Mouse (Mus musculus): ENCODE measurements around the gene Hist2h2be. TPM values are rescaled to one million over a fixed set of nuclear protein-coding genes. Genes with fewer than 3 reads are reported as not detected.

Gene Hist2h2be
- polyA plus RNA-seq, 1 experiment from 2014 or later: 9.4 TPM

DNA sequence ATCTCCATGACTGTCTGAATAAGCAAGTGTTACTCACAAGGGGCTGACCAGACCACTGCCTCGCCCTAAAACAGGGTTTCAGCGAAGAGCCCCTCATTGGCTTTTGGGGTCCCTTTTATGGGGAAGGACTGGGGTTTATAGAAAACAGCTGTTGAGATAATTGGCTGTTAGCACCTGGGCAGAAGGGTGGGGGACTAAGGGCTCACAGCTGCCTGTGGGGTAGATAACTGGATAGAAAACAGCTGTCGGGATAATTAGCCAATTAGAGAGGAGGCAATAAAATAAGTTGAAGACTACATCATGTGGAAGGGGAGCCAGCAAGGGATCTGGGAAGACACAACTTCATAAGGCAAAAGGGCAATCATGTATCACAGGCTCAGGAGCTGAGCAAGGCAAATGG lies 30.0 kb downstream of the Hist2h2be start:
- no peak overlapping the region for H3K4me3 ChIP-seq (ENCODE audit: low read length)
- no peak overlapping the region for H3K9ac ChIP-seq (ENCODE audit: low read length)
- peaks cover 13% of the 10 kb centered on the region for H3K4me1 ChIP-seq (ENCODE audit: control insufficient read depth, insufficient read depth, low read length)
- no peaks in the 10 kb centered on the region for H3K9me3 ChIP-seq (replicated peaks; ENCODE audit: control insufficient read depth, low read length)
- 73% methylated on average over 3 of the region's 3 CpGs for WGBS
- no peak for ATAC-seq (replicated peaks; ENCODE audit: extremely low read depth, insufficient read depth, low FRiP score)
- no peak overlapping the region for H3K4me2 ChIP-seq (ENCODE audit: low read depth, low read length)
- H3K36me3 ChIP-seq (ENCODE audit: control insufficient read depth, insufficient read depth): no peaks in the 10 kb centered on the region
- no peaks in the 10 kb centered on the region for H3K27me3 ChIP-seq (ENCODE audit: control insufficient read depth, insufficient read depth, low read length)
- no peak overlapping the region for H3K27ac ChIP-seq (ENCODE audit: low read length)

DNA sequence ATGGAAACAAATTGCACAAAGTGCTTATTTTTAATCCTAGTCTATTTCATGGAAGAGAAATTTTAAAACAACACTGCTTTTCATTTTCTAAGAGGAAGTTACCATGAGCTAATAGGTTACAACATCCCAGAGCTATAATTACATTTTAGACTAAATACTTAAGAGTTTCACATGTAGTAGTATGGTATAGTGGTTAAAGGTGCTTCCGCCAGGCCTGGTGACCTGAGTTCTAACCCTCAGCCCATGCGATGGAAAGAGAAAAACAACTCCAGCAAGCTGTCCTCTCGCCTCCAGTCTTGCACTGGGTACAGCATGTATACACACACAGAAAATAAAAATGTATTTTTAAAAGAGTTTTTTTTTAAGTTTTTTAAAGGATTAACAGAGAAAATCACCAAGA lies 30.9 kb downstream of the Hist2h2be start:
- Histone ChIP-seq H3K4me1 (ENCODE audit: control insufficient read depth, insufficient read depth, low read length) (peaks cover 13% of the 10 kb centered on the region), H3K27ac (ENCODE audit: low read length) (no peak overlapping the region), H3K36me3 (ENCODE audit: control insufficient read depth, insufficient read depth) (no peaks in the 10 kb centered on the region), H3K4me2 (ENCODE audit: low read depth, low read length) (no peak overlapping the region), H3K9ac (ENCODE audit: low read length) (no peak overlapping the region), H3K27me3 (ENCODE audit: control insufficient read depth, insufficient read depth, low read length) (no peaks in the 10 kb centered on the region), H3K4me3 (ENCODE audit: low read length) (no peak overlapping the region), H3K9me3 (replicated peaks; ENCODE audit: control insufficient read depth, low read length) (no peaks in the 10 kb centered on the region)
- 84% methylated on average over 3 of the region's 3 CpGs for WGBS
- ATAC-seq (replicated peaks; ENCODE audit: extremely low read depth, insufficient read depth, low FRiP score): no peak

- H3K27ac ChIP-seq (ENCODE audit: low read length): no peak overlapping the region
- ATAC-seq (replicated peaks; ENCODE audit: extremely low read depth, insufficient read depth, low FRiP score): no peak; the same call in 1 of the 2 replicates
- no peaks in the 10 kb centered on the region for H3K9me3 ChIP-seq (replicated peaks; ENCODE audit: control insufficient read depth, low read length)
- H3K4me3 ChIP-seq (ENCODE audit: low read length): no peak overlapping the region
- H3K27me3 ChIP-seq (ENCODE audit: control insufficient read depth, insufficient read depth, low read length): no peaks in the 10 kb centered on the region
- H3K4me1 ChIP-seq (ENCODE audit: control insufficient read depth, insufficient read depth, low read length): peaks cover 2% of the 10 kb centered on the region; the same call in 1 of the 2 replicates
- WGBS: 31% methylated on average over 10 of the region's 10 CpGs
- H3K9ac ChIP-seq (ENCODE audit: low read length): 0 out of 2 replicates have a peak overlapping the region, but pooled peaks have one; percentile 37
- H3K4me2 ChIP-seq (ENCODE audit: low read depth, low read length): no peak overlapping the region
- no peaks in the 10 kb centered on the region for H3K36me3 ChIP-seq (ENCODE audit: control insufficient read depth, insufficient read depth)
These were observed 33.9 kb downstream of the Hist2h2be start for GRCm38 (mm10) chr3:96254683-96255355.

GRCm38 (mm10) chr3:96255926-96256593 lies 35.1 kb downstream of the Hist2h2be start:
- Histone ChIP-seq H3K9ac (ENCODE audit: low read length) (no peak overlapping the region), H3K4me2 (ENCODE audit: low read depth, low read length) (no peak overlapping the region), H3K9me3 (replicated peaks; ENCODE audit: control insufficient read depth, low read length) (no peaks in the 10 kb centered on the region), H3K4me1 (ENCODE audit: control insufficient read depth, insufficient read depth, low read length) (no peaks in the 10 kb centered on the region), H3K27me3 (ENCODE audit: control insufficient read depth, insufficient read depth, low read length) (no peaks in the 10 kb centered on the region; the same call in 1 of the 2 replicates), H3K4me3 (ENCODE audit: low read length) (no peak overlapping the region), H3K36me3 (ENCODE audit: control insufficient read depth, insufficient read depth) (no peaks in the 10 kb centered on the region), H3K27ac (ENCODE audit: low read length) (no peak overlapping the region)
- WGBS: 75% methylated on average over 5 of the region's 5 CpGs
- no peak for ATAC-seq (replicated peaks; ENCODE audit: extremely low read depth, insufficient read depth, low FRiP score)

- 59% methylated on average over 3 of the region's 3 CpGs for WGBS
- Histone ChIP-seq H3K9me3 (replicated peaks; ENCODE audit: control insufficient read depth, low read length) (no peaks in the 10 kb centered on the region), H3K9ac (ENCODE audit: low read length) (no peak overlapping the region), H3K4me3 (ENCODE audit: low read length) (no peak overlapping the region), H3K4me1 (ENCODE audit: control insufficient read depth, insufficient read depth, low read length) (peaks cover 6% of the 10 kb centered on the region), H3K4me2 (ENCODE audit: low read depth, low read length) (no peak overlapping the region), H3K36me3 (ENCODE audit: control insufficient read depth, insufficient read depth) (no peaks in the 10 kb centered on the region), H3K27ac (ENCODE audit: low read length) (no peak overlapping the region), H3K27me3 (ENCODE audit: control insufficient read depth, insufficient read depth, low read length) (no peaks in the 10 kb centered on the region; the same call in 1 of the 2 replicates)
- ATAC-seq (replicated peaks; ENCODE audit: extremely low read depth, insufficient read depth, low FRiP score): no peak
These were observed 36.3 kb downstream of the Hist2h2be start for GRCm38 (mm10) chr3:96257190-96257589.

DNA sequence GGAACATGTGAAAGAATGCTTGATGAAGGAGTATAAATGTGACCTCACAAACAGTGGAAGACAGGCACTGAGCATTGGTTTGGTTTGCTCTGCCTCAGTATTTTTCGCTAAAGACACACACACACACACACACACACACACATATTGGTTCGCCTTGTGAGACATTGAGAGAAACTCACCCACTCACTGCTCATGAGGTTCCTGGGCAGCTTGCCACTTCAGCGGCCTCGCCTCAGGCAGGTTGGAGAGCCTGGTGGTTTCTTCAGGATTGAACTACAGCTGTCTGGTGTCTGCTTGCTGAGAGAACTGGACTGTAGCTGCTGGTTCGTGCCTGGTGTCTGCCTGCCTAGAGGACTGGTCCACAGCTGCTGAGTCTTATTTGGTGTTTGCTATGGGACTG lies 39.3 kb downstream of the Hist2h2be start:
- ATAC-seq (replicated peaks; ENCODE audit: extremely low read depth, insufficient read depth, low FRiP score): no peak
- Histone ChIP-seq H3K36me3 (ENCODE audit: control insufficient read depth, insufficient read depth) (no peaks in the 10 kb centered on the region), H3K4me1 (ENCODE audit: control insufficient read depth, insufficient read depth, low read length) (peaks cover 17% of the 10 kb centered on the region), H3K27ac (ENCODE audit: low read length) (no peak overlapping the region), H3K9ac (ENCODE audit: low read length) (no peak overlapping the region), H3K27me3 (ENCODE audit: control insufficient read depth, insufficient read depth, low read length) (no peaks in the 10 kb centered on the region; the same call in 1 of the 2 replicates), H3K4me3 (ENCODE audit: low read length) (no peak overlapping the region), H3K9me3 (replicated peaks; ENCODE audit: control insufficient read depth, low read length) (no peaks in the 10 kb centered on the region), H3K4me2 (ENCODE audit: low read depth, low read length) (no peak overlapping the region)
- 83% methylated on average over 5 of the region's 5 CpGs for WGBS

DNA sequence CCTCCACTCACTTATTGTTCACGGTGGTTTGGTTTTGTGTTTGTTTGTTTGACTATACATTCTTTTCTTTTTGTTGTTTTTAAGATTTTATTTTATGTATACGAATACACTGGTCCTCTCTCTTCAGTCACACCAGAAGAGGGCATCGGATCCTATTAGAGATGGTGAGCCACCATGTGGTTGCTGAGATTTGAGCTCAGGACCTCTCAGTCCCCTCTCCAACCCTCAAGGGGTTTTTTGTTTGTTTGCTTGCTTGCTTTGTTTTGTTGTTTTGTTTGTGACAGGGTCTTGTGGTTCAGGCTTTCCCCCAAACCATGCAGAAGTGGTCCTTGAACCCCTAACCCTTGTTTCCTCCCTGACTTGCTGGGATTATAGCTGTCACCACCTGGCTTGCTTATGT lies 40.7 kb downstream of the Hist2h2be start:
- no peaks in the 10 kb centered on the region; the same call in 1 of the 2 replicates for H3K27me3 ChIP-seq (ENCODE audit: control insufficient read depth, insufficient read depth, low read length)
- no peaks in the 10 kb centered on the region for H3K9me3 ChIP-seq (replicated peaks; ENCODE audit: control insufficient read depth, low read length)
- peak overlapping the region; percentile 98 for H3K27ac ChIP-seq (ENCODE audit: low read length)
- peaks cover 17% of the 10 kb centered on the region for H3K4me1 ChIP-seq (ENCODE audit: control insufficient read depth, insufficient read depth, low read length)
- H3K9ac ChIP-seq (ENCODE audit: low read length): peak overlapping the region; percentile 87
- peak overlapping the region; percentile 71 for H3K4me3 ChIP-seq (ENCODE audit: low read length)
- peak overlapping the region; percentile 91 for H3K4me2 ChIP-seq (ENCODE audit: low read depth, low read length)
- 55% methylated on average over 3 of the region's 3 CpGs for WGBS
- H3K36me3 ChIP-seq (ENCODE audit: control insufficient read depth, insufficient read depth): no peaks in the 10 kb centered on the region
- ATAC-seq (replicated peaks; ENCODE audit: extremely low read depth, insufficient read depth, low FRiP score): no peak

- peaks cover 17% of the 10 kb centered on the region for H3K4me1 ChIP-seq (ENCODE audit: control insufficient read depth, insufficient read depth, low read length)
- H3K4me3 ChIP-seq (ENCODE audit: low read length): peak overlapping the region; percentile 71
- under 1% methylated on average over 19 of the region's 19 CpGs for WGBS
These were observed 41.4 kb downstream of the Hist2h2be start for GRCm38 (mm10) chr3:96262216-96262875.

More at GRCm38 (mm10) chr3:96262216-96262875, 41.4 kb downstream of the Hist2h2be start:
- peak; percentile 84 for ATAC-seq (replicated peaks; ENCODE audit: extremely low read depth, insufficient read depth, low FRiP score)
- H3K4me2 ChIP-seq (ENCODE audit: low read depth, low read length): peak overlapping the region; percentile 91
- H3K36me3 ChIP-seq (ENCODE audit: control insufficient read depth, insufficient read depth): no peaks in the 10 kb centered on the region
- no peaks in the 10 kb centered on the region for H3K9me3 ChIP-seq (replicated peaks; ENCODE audit: control insufficient read depth, low read length)
- no peaks in the 10 kb centered on the region; the same call in 1 of the 2 replicates for H3K27me3 ChIP-seq (ENCODE audit: control insufficient read depth, insufficient read depth, low read length)
- peak overlapping the region; percentile 87 for H3K9ac ChIP-seq (ENCODE audit: low read length)
- H3K27ac ChIP-seq (ENCODE audit: low read length): peak overlapping the region; percentile 98
